ENCODE assay signal across 31 mouse cellular contexts in genomic region chr3:19441827-19442226, GRCm38 (mm10).
"Had no signal": no experiment of that assay in that cellular context is flagged by ENCODE, and none has a peak within 500 bp of the region (broad histone marks: within the 10 kb centered on the region; RNA-seq: fewer than 3 reads in every experiment).

No protein-coding gene starts in this region.

- DNase-seq: left cerebral cortex, postnatal 4 days; liver, embryonic 13.5 days; liver, postnatal 0 days; lung, adult 18-20 months; lung, adult 2 months; lung, embryonic 14.5 days; lung, postnatal 10 days; lung, postnatal 14 days; lung, postnatal 36 days; lung, postnatal 4 days; midbrain, embryonic 14.5 days had no signal

- H3K9ac ChIP-seq: limb, embryonic 12.5 days; limb, embryonic 13.5 days; limb, embryonic 15.5 days; liver, embryonic 12.5 days; liver, embryonic 13.5 days; liver, embryonic 14.5 days; liver, embryonic 15.5 days; liver, postnatal 0 days; lung, embryonic 14.5 days; lung, embryonic 15.5 days; midbrain, embryonic 12.5 days; midbrain, embryonic 13.5 days; midbrain, embryonic 15.5 days; neural tube, embryonic 12.5 days had no signal

- H3K36me3 ChIP-seq: limb, embryonic 10.5 days; limb, embryonic 12.5 days; limb, embryonic 13.5 days; limb, embryonic 15.5 days; liver, embryonic 12.5 days; liver, embryonic 13.5 days; liver, embryonic 15.5 days; lung, embryonic 15.5 days; midbrain, embryonic 10.5 days; midbrain, embryonic 12.5 days; midbrain, embryonic 13.5 days; midbrain, embryonic 15.5 days; neural tube, embryonic 12.5 days had no signal

- H3K27me3 ChIP-seq: limb, embryonic 12.5 days; limb, embryonic 13.5 days; limb, embryonic 15.5 days; liver, embryonic 12.5 days; liver, embryonic 13.5 days; liver, embryonic 15.5 days; lung, embryonic 15.5 days; megakaryocyte, embryonic 14.5 days; midbrain, embryonic 12.5 days; midbrain, embryonic 13.5 days; midbrain, embryonic 15.5 days; neural tube, embryonic 12.5 days had no signal

- ATAC-seq: liver, embryonic 12.5 days; liver, postnatal 0 days; lung, postnatal 0 days; midbrain, embryonic 13.5 days; midbrain, embryonic 15.5 days; midbrain, embryonic 16.5 days had no signal

- H3K4me3 ChIP-seq: limb, embryonic 10.5 days; limb, embryonic 12.5 days; limb, embryonic 13.5 days; limb, embryonic 15.5 days; liver, embryonic 12.5 days; liver, embryonic 13.5 days; liver, embryonic 15.5 days; lung, embryonic 15.5 days; megakaryocyte, embryonic 14.5 days; midbrain, embryonic 10.5 days; midbrain, embryonic 12.5 days; midbrain, embryonic 13.5 days; midbrain, embryonic 15.5 days; myocyte; neural tube, embryonic 12.5 days had no signal

- H3K9me3 ChIP-seq: limb, embryonic 10.5 days; limb, embryonic 12.5 days; limb, embryonic 13.5 days; limb, embryonic 15.5 days; liver, embryonic 12.5 days; liver, embryonic 13.5 days; liver, embryonic 15.5 days; lung, embryonic 15.5 days; megakaryocyte, embryonic 14.5 days; midbrain, embryonic 10.5 days; midbrain, embryonic 12.5 days; midbrain, embryonic 13.5 days; midbrain, embryonic 15.5 days; neural tube, embryonic 12.5 days had no signal

- H3K27ac ChIP-seq: limb, embryonic 10.5 days; limb, embryonic 12.5 days; limb, embryonic 13.5 days; limb, embryonic 15.5 days; liver, embryonic 12.5 days; liver, embryonic 13.5 days; liver, embryonic 14.5 days; liver, embryonic 15.5 days; lung, embryonic 15.5 days; macrophage; midbrain, embryonic 10.5 days; midbrain, embryonic 12.5 days; midbrain, embryonic 13.5 days; midbrain, embryonic 15.5 days; neural tube, embryonic 12.5 days had no signal

- H3K4me1 ChIP-seq: limb, embryonic 12.5 days; limb, embryonic 13.5 days; limb, embryonic 15.5 days; liver, embryonic 12.5 days; liver, embryonic 13.5 days; liver, embryonic 15.5 days; lung, embryonic 15.5 days; megakaryocyte, embryonic 14.5 days; midbrain, embryonic 10.5 days; midbrain, embryonic 12.5 days; midbrain, embryonic 13.5 days; midbrain, embryonic 15.5 days; neural tube, embryonic 12.5 days had no signal

- H3K4me2 ChIP-seq: limb, embryonic 12.5 days; limb, embryonic 13.5 days; limb, embryonic 15.5 days; liver, embryonic 11.5 days; liver, embryonic 12.5 days; liver, embryonic 13.5 days; liver, embryonic 15.5 days; lung, embryonic 14.5 days; lung, embryonic 15.5 days; midbrain, embryonic 11.5 days; midbrain, embryonic 12.5 days; midbrain, embryonic 13.5 days; midbrain, embryonic 15.5 days; neural tube, embryonic 12.5 days had no signal
